Mouse (Mus musculus) MEL (cell line): ENCODE data around the gene Vps52. TPM values are rescaled to one million over a fixed set of nuclear protein-coding genes. Genes with fewer than 3 reads are reported as not detected.

Experiments
- DNase-seq: peaks from one replicate; pipeline ENCODE4 v3.0.0; 2011; ENCODE audit warnings: low read depth, low spot score
- H3K27ac ChIP-seq: 2 replicates; pipeline ENCODE4 v1.5.1; 2012; ENCODE audit warnings: low read depth, mild to moderate bottlenecking, control low read depth, low read length, moderate library complexity; ENCODE audit not compliant: control insufficient read depth
- H3K27me3 ChIP-seq, 2 experiments: fragments of 150-350 bp in 1 of 2; sonication (generic) in 1 of 2; 2 replicates each; pipeline ENCODE4 v1.6.1; 2012; ENCODE audit warnings: low read length in 2 of 2, mild to moderate bottlenecking in 2 of 2, improper control_type of control experiment in 1 of 2, moderate library complexity in 1 of 2; ENCODE audit not compliant: insufficient read depth in 2 of 2, control insufficient read depth in 1 of 2
- H3K36me3 ChIP-seq, 2 experiments: 2 replicates each; pipeline ENCODE4 v1.6.1; 2012 to 2014; ENCODE audit warnings: low read length in 2 of 2, improper control_type of control experiment in 1 of 2, inconsistent platforms in 1 of 2, mild to moderate bottlenecking in 1 of 2; ENCODE audit not compliant: insufficient read depth in 2 of 2, control insufficient read depth in 1 of 2
- H3K4me1 ChIP-seq, 2 experiments: fragments of 150-350 bp in 1 of 2; sonication (generic) in 1 of 2; 2 replicates each; pipeline ENCODE4 v1.6.1; 2012; ENCODE audit warnings: low read length in 2 of 2, improper control_type of control experiment in 1 of 2, mild to moderate bottlenecking in 1 of 2; ENCODE audit not compliant: insufficient read depth in 2 of 2, control insufficient read depth in 1 of 2
- H3K4me3 ChIP-seq, 2 experiments: fragments of 150-350 bp in 1 of 2; sonication (generic) in 1 of 2; 2 replicates each; pipeline ENCODE4 v1.5.1; 2012; ENCODE audit warnings: low read depth in 2 of 2, low read length in 2 of 2, mild to moderate bottlenecking in 2 of 2, moderate library complexity in 2 of 2, control low read depth in 1 of 2, improper control_type of control experiment in 1 of 2; ENCODE audit not compliant: control insufficient read depth in 1 of 2, insufficient read depth in 1 of 2
- H3K79me2 ChIP-seq: 2 replicates; pipeline ENCODE4 v1.6.1; 2012; ENCODE audit warnings: mild to moderate bottlenecking, low read length, moderate library complexity; ENCODE audit not compliant: control insufficient read depth, poor library complexity, insufficient read depth
- H3K9ac ChIP-seq: 2 replicates; pipeline ENCODE4 v1.6.1; 2012; ENCODE audit warnings: low read depth, mild to moderate bottlenecking, control low read depth, low read length, moderate library complexity; ENCODE audit not compliant: control insufficient read depth, poor library complexity, severe bottlenecking
- H3K9me3 ChIP-seq: fragments of 150-350 bp; sonication (generic); replicated peaks from 2 replicates; pipeline ENCODE4 v1.6.1; 2012; ENCODE audit warnings: mild to moderate bottlenecking, low read length, improper control_type of control experiment, moderate library complexity; ENCODE audit not compliant: insufficient read depth
- BHLHE40 ChIP-seq: IDR thresholded peaks from 2 replicates; pipeline ENCODE4 v1.6.1; 2012; ENCODE audit warnings: low read depth, mild to moderate bottlenecking, inconsistent platforms, low read length, improper control_type of control experiment, borderline replicate concordance
- CHD2 ChIP-seq: IDR thresholded peaks from 2 replicates; pipeline ENCODE4 v1.6.1; 2011; ENCODE audit warnings: low read length, improper control_type of control experiment
- E2F4 ChIP-seq: IDR thresholded peaks from 2 replicates; pipeline ENCODE4 v1.6.1; 2011; ENCODE audit warnings: low read depth, low read length, improper control_type of control experiment, borderline replicate concordance
- EP300 ChIP-seq, 2 experiments: IDR thresholded peaks; 2 replicates each; pipeline ENCODE4 v1.6.1; 2011; ENCODE audit warnings: improper control_type of control experiment in 2 of 2, low read length in 2 of 2, low read depth in 1 of 2, mild to moderate bottlenecking in 1 of 2
- ETS1 ChIP-seq: IDR thresholded peaks from 2 replicates; pipeline ENCODE4 v1.6.1; 2012; ENCODE audit warnings: low read depth, mild to moderate bottlenecking, inconsistent platforms, low read length, improper control_type of control experiment, moderate library complexity
- GABPA ChIP-seq: IDR thresholded peaks from 2 replicates; pipeline ENCODE4 v1.6.1; 2012; ENCODE audit warnings: low read depth, mild to moderate bottlenecking, inconsistent platforms, low read length, improper control_type of control experiment, moderate library complexity
- GATA1 ChIP-seq: IDR thresholded peaks from 2 replicates; pipeline ENCODE4 v1.6.1; 2011; ENCODE audit warnings: low read depth, low read length, improper control_type of control experiment
- KAT2A ChIP-seq: conservative IDR thresholded peaks from 2 replicates; pipeline ENCODE4 v1.6.1; 2012; ENCODE audit warnings: low read depth, low read length, improper control_type of control experiment, inconsistent platforms
- MAX ChIP-seq: IDR thresholded peaks from 2 replicates; pipeline ENCODE4 v1.6.1; 2011; ENCODE audit warnings: low read length, improper control_type of control experiment
- MAZ ChIP-seq: IDR thresholded peaks from 2 replicates; pipeline ENCODE4 v1.6.1; 2012; ENCODE audit warnings: low read depth, mild to moderate bottlenecking, inconsistent platforms, low read length, improper control_type of control experiment
- MEF2A ChIP-seq: IDR thresholded peaks from 2 replicates; pipeline ENCODE4 v1.6.1; 2014; ENCODE audit warnings: low read depth, mild to moderate bottlenecking, inconsistent platforms, low read length, improper control_type of control experiment; ENCODE audit not compliant: poor library complexity, insufficient replicate concordance, severe bottlenecking; ENCODE audit errors: extremely low read depth
- MXI1 ChIP-seq: IDR thresholded peaks from 2 replicates; pipeline ENCODE4 v1.6.1; 2011; ENCODE audit warnings: mild to moderate bottlenecking, low read depth, low read length, improper control_type of control experiment
- MYB ChIP-seq: IDR thresholded peaks from 2 replicates; pipeline ENCODE4 v1.6.1; 2011; ENCODE audit warnings: mild to moderate bottlenecking, low read depth, low read length, improper control_type of control experiment
- MYC ChIP-seq: IDR thresholded peaks from 2 replicates; pipeline ENCODE4 v1.6.1; 2011; ENCODE audit warnings: low read depth, mild to moderate bottlenecking, low read length, improper control_type of control experiment, moderate library complexity
- NELFE ChIP-seq: IDR thresholded peaks from 2 replicates; pipeline ENCODE4 v1.6.1; 2011; ENCODE audit warnings: low read depth, low read length, improper control_type of control experiment
- POLR2A ChIP-seq, 2 experiments: IDR thresholded peaks; 2 replicates each; pipeline ENCODE4 v1.6.1; 2011 to 2012; ENCODE audit warnings: low read length in 2 of 2, mild to moderate bottlenecking in 2 of 2, control low read depth in 1 of 2, improper control_type of control experiment in 1 of 2, low read depth in 1 of 2, moderate library complexity in 1 of 2; ENCODE audit not compliant: control insufficient read depth in 1 of 2, insufficient read depth in 1 of 2, poor library complexity in 1 of 2
- POLR2AphosphoS5 ChIP-seq: IDR thresholded peaks from 2 replicates; pipeline ENCODE4 v1.6.1; 2012; ENCODE audit warnings: low read depth, borderline replicate concordance, mild to moderate bottlenecking, inconsistent platforms, low read length, moderate library complexity, mixed read lengths
- RCOR1 ChIP-seq: IDR thresholded peaks from 2 replicates; pipeline ENCODE4 v1.6.1; 2012; ENCODE audit warnings: low read depth, mild to moderate bottlenecking, inconsistent platforms, low read length, improper control_type of control experiment
- SMC3 ChIP-seq: IDR thresholded peaks from 2 replicates; pipeline ENCODE4 v1.6.1; 2011; ENCODE audit warnings: low read depth, low read length, improper control_type of control experiment
- TCF12 ChIP-seq: IDR thresholded peaks from 2 replicates; pipeline ENCODE4 v1.6.1; 2014; ENCODE audit warnings: low read depth, mild to moderate bottlenecking, inconsistent platforms, low read length, improper control_type of control experiment, moderate library complexity
- UBTF ChIP-seq: IDR thresholded peaks from 2 replicates; pipeline ENCODE4 v1.6.1; 2012; ENCODE audit warnings: low read depth, mild to moderate bottlenecking, inconsistent platforms, low read length, improper control_type of control experiment, moderate library complexity, borderline replicate concordance; ENCODE audit not compliant: insufficient read depth
- USF1 ChIP-seq: IDR thresholded peaks from 2 replicates; pipeline ENCODE4 v1.6.1; 2014; ENCODE audit warnings: low read depth, mild to moderate bottlenecking, inconsistent platforms, low read length, improper control_type of control experiment, moderate library complexity
- USF2 ChIP-seq, 2 experiments: IDR thresholded peaks; 2 replicates each; pipeline ENCODE4 v1.6.1; 2011 to 2012; ENCODE audit warnings: improper control_type of control experiment in 2 of 2, low read length in 2 of 2, borderline replicate concordance in 1 of 2, inconsistent platforms in 1 of 2, low read depth in 1 of 2, mild to moderate bottlenecking in 1 of 2; ENCODE audit not compliant: insufficient read depth in 1 of 2
- ZC3H11A ChIP-seq: IDR thresholded peaks from 2 replicates; pipeline ENCODE4 v1.6.1; 2012; ENCODE audit warnings: low read depth, mild to moderate bottlenecking, inconsistent platforms, low read length, improper control_type of control experiment
- ZKSCAN1 ChIP-seq: IDR thresholded peaks from 2 replicates; pipeline ENCODE4 v1.6.1; 2012; ENCODE audit warnings: low read depth, mild to moderate bottlenecking, inconsistent platforms, low read length, improper control_type of control experiment, moderate library complexity
- ZMIZ1 ChIP-seq: IDR thresholded peaks from 2 replicates; pipeline ENCODE4 v1.6.1; 2012; ENCODE audit warnings: low read depth, mild to moderate bottlenecking, inconsistent platforms, low read length, improper control_type of control experiment, moderate library complexity
- polyA plus RNA-seq, 2 experiments: library from polyadenylated mRNA; stranded (reverse) in 1 of 2; unstranded in 1 of 2; fragments of >175 nt in 1 of 2; fragments of >200 nt in 1 of 2; gene quantifications; 2 replicates each; pipeline versions ENCODE4 v1.2.1 to v1.2.4; 2012; ENCODE audit warnings: low replicate concordance in 2 of 2, low read depth in 1 of 2; ENCODE audit not compliant: insufficient read length in 2 of 2, insufficient read depth in 1 of 2, missing spikeins in 1 of 2
- total RNA-seq: library from RNA; depleted of rRNA; stranded (reverse); fragments of 300-350 nt; gene quantifications from 2 replicates; pipeline ENCODE4 v1.2.3, GENCODE M21; 2012

Gene Vps52
- total and polyA plus RNA-seq, 3 experiments = 23.6 to 40.7 TPM; not detected in 1

DNA sequence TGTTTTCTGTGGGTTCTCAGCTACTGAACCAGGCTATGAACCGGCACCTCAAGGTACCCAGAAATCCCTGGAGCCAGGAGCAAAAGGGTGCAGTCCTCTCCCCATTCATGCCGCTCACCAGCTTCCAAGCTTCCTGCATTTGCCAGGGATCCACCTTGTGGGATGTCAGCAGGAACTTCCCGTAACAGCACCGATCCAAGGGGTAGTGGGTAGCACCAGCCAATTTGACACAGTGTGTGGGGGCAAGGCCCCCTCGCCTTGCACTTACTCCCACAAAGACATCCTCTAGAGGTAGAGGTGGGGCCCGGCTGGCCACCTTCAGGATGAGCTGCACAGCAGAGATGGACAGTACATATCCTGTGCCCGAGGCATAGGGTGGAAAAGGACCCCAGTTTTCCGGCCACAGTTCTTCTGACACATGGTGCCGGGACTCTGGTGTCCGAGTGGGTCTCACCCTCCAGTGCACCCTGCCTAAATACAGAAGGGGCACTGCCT, 5.4 kb upstream of the Vps52 start:
- Histone ChIP-seq H3K79me2 (peaks cover 28% of the 10 kb centered on the region), H3K9me3 (no peaks in the 10 kb centered on the region), H3K4me3 (no peak overlapping the region), H3K27ac (no peak overlapping the region), H3K4me1 (peaks cover 0 to 13% of the 10 kb centered on the region in 2 experiments; a peak in 2 of 4 replicates), H3K9ac (peak overlapping the region; percentile 81; the same call in 1 of the 2 replicates), H3K27me3 (no peaks in the 10 kb centered on the region), H3K36me3 (peaks cover 13% of the 10 kb centered on the region in 2 experiments)
- TF ChIP-seq USF2 (IDR thresholded peaks at IDR 0.05; ENCODE audit: borderline replicate concordance in 1 of 2, insufficient read depth in 1 of 2, low read depth in 1 of 2, low read length in 2 of 2) (no peak), RCOR1 (no peak), UBTF (no peak), MYC (no peak), POLR2AphosphoS5 (peak; percentile 38; the same call in 1 of the 2 replicates)
- DNase-seq = peak; percentile 41

DNA sequence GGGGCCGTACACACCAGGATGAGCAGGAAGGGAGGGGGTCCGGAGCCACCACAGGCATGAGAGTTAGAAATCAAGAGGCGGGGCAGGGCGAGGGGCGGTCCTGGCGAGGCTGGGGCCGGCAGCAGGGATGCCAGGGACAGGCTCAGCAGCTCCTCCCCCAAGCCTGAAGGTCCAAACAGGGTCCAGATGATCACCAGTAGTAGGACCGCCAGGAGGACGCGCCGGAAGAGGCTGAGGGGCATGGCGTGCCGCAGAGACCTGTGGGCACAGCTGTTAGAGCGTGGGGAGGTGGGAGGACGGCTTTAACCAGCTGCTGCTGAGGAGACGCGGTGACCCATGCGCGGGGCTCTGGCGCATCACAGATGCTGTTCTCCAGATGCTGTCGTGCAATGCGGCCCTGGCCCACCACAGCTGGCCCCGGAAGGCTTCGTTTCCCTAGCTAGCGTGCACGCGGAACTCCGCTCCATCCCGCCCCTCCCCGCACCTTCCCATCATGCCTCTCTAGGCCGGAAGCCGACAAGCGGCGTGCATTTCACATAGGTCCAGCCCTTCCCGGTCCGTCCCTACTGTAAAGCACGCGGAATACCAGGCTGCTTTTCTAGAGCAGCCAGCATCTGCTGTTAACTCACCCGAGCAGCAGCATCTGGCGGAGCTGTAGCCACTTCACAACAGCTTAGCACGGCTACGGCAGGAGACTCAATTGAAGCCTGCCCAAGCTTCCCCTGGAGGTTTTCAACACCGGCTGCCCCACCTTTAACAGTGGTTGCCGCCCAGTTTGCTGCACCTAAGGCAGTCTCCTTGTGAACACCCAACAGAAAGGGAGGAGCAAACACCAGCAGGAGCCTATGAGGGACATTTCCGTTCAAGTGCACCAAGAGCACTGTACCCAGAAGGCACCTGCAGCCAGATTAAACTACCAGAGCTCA, 4.3 kb upstream of the Vps52 start, which contains the start of gene B3galt4:
Gene B3galt4 (minus strand): TSS at position 468 of the 926 bp plus-strand sequence.
- Histone ChIP-seq H3K27ac (peak within 1 kb of the TSS; percentile 95), H3K9ac (peak within 1 kb of the TSS; percentile 99), H3K9me3 (no peaks in the 10 kb centered on the region), H3K79me2 (peaks cover 34% of the 10 kb centered on the region), H3K27me3 (no peaks in the 10 kb centered on the region), H3K4me1 (peaks cover 0 to 13% of the 10 kb centered on the region in 2 experiments; a peak in 2 of 4 replicates), H3K36me3 (peaks cover 12 to 13% of the 10 kb centered on the region in 2 experiments), H3K4me3 (peak within 1 kb of the TSS; percentile 16 to 82; a peak in 3 of 4 replicates)
- DNase-seq = peak; percentile 95
- TF ChIP-seq MYB = no peak
- peak; percentile 81 for TF ChIP-seq MAZ
- TF ChIP-seq ZC3H11A = no peak
- peak; percentile 88 for TF ChIP-seq MAX
- TF ChIP-seq E2F4 = no peak
- 0 out of 2 replicates have a peak, but pooled peaks have one; percentile 11 for TF ChIP-seq GATA1
- TF ChIP-seq ZMIZ1 = peak; percentile 97
- TF ChIP-seq MEF2A = no peak
- TF ChIP-seq GABPA = no peak
- TF ChIP-seq ETS1 = peak; percentile 76
- TF ChIP-seq USF1 = no peak
- TF ChIP-seq MYC = peak; percentile 89
- TF ChIP-seq CHD2 = peak; percentile 75; the same call in 1 of the 2 replicates
- TF ChIP-seq SMC3 = peak; percentile 47
- TF ChIP-seq BHLHE40 = peak; percentile 65; the same call in 1 of the 2 replicates
- TF ChIP-seq POLR2A (IDR thresholded peaks at IDR 0.05; ENCODE audit: control insufficient read depth in 1 of 2, insufficient read depth in 1 of 2, low read depth in 1 of 2, low read length in 2 of 2, poor library complexity in 1 of 2) = peak; percentile 66 to 92; a peak in 3 of 4 replicates
- peak; percentile 59 for TF ChIP-seq NELFE
- TF ChIP-seq MXI1 = peak; percentile 91
- TF ChIP-seq TCF12 = peak; percentile 26; the same call in 1 of the 2 replicates
- peak in 1 of 2 experiments; percentile 64; a peak in 2 of 4 replicates for TF ChIP-seq EP300 (IDR thresholded peaks at IDR 0.05; ENCODE audit: low read depth in 1 of 2, low read length in 2 of 2)
- TF ChIP-seq UBTF = 0 out of 2 replicates have a peak, but pooled peaks have one; percentile 79
- no peak; the same call in 1 of the 2 replicates for TF ChIP-seq POLR2AphosphoS5
- no peak; the same call in 1 of the 2 replicates for TF ChIP-seq KAT2A
- TF ChIP-seq ZKSCAN1 = peak; percentile 59; the same call in 1 of the 2 replicates
